Mouse (Mus musculus): Measurements from ENCODE around the gene Gak. TPM values are rescaled to one million over a fixed set of nuclear protein-coding genes. Genes with fewer than 3 reads are reported as not detected.

Gak gene
- polyA plus RNA-seq (2015; fragmentation: Nextera tagmentation; extraction: Ambion mirVana) = 35.2 and 41.6 TPM in 2 replicates

DNA sequence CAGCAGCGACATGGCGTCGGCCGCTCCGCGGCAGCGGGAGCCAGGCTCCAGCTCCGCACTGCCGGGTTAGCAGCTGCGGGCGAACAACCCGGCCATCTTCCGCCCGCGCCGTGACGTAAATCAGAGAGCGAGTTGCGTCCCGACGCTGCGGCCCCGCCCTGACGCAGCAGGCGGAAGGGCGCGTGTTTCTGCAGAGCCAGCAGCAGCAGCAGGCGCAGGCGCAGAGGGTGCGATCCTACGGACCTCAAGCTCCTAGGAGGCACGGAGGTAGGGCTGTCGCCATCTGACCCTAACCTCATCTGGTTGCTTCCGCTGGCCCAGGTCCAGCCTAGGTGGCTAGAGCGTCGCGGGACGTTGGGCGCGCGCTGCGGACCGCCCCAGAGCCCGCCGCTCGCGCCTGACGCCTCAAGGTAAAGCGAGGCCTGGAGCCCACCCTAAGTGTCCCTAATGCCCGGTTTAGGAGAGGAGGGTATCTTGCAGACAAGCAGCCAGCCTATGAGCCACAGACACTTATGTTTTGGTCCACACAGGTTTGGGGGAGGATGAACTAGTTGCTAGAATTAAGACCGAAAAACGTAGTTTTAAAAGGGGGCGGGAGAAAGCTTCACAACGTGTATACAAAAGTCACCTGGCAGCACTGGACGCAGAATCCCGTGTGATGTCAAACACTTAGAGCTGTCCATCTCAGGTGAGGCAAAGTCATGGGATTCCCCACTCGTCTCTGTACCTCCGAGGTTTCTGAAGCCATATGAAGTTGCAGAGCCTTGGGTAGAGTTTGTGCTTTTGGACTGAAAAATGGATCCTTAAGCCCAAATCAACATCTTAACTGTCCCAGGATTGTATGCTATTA, at the start of gene Gak, which contains the start of gene Tmem175:
Gene Gak, minus strand, starts transcription at position 122 of the 850 bp plus-strand sequence.
Gene Tmem175, plus strand, starts transcription at position 137 of the 850 bp plus-strand sequence.

DNA sequence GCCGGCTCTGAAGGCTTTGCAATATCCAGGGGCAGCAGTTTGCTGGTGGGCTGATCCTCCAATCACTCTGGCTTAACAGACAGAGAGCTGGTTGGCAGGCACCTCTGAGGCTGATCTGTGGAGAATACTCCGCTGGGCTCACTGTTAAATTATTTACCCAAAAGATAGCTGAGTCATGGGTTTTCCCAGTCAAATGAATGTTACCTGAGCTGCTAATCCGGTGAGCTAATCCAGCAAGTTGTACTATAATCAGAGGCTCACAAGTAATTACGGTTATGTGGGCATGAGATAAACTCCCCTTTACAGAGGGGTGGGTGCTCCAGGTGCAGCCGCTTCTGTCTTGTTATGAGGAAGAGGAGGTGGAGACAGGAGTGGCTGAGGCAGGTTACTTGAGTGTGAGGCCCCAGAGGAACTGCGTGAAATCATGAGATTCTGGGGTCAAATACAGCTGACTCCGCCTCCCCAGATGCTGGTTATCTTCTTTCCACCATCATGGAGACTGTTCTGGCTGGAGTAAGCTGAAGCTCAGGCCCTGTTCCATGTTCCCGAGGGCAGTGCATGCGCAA, 45.8 kb upstream of the Gak start, which contains the start of gene Slc26a1:
Gene Slc26a1, minus strand, starts transcription at position 319 of the 566 bp plus-strand sequence.

DNA sequence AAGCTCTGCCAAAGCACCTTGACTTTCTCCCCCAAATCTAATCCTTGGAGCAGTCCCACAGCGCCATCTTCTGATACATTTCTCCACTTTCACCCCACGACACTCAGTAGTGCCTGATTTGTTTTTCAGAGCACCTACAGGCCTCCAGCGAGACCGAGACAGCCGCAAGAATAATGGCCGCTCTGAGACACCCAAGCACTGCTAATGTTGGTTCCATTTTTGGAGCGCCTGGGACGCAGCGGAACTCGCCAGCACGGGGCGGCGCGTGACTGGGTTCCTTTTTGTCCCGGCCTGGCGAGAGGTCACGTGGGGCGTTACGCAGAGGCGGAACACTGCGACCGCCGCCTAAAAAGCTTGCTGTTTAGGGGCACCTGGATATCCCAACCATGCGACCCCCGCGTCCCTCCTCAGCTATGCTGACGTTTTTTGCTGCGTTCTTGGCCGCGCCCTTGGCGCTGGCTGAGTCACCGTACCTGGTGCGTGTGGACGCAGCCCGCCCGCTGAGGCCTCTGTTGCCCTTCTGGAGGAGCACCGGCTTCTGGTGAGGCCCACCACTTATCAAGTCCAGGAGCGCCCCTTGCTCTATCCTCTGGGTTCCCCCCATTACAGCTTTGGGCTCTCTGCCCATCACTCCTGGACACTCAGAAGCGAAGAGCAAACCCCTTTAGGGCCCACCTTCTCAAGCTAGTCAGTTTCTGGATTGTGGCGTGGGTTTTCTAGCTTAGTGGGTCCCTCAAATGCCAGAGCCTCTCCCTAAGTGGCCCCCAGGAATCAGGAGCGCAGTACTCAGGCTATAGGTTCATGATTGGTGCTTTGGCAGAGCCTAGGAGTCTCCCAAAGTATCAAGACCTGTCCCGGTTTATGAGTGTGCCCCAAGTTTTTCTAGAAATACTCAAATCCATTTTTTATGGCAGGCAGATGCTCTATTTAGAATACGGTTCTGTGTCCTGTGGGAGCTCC, 39.7 kb upstream of the Gak start, which contains the start of gene Dgkq:
Gene Dgkq, minus strand, starts transcription at position 696 of the 960 bp plus-strand sequence.

DNA sequence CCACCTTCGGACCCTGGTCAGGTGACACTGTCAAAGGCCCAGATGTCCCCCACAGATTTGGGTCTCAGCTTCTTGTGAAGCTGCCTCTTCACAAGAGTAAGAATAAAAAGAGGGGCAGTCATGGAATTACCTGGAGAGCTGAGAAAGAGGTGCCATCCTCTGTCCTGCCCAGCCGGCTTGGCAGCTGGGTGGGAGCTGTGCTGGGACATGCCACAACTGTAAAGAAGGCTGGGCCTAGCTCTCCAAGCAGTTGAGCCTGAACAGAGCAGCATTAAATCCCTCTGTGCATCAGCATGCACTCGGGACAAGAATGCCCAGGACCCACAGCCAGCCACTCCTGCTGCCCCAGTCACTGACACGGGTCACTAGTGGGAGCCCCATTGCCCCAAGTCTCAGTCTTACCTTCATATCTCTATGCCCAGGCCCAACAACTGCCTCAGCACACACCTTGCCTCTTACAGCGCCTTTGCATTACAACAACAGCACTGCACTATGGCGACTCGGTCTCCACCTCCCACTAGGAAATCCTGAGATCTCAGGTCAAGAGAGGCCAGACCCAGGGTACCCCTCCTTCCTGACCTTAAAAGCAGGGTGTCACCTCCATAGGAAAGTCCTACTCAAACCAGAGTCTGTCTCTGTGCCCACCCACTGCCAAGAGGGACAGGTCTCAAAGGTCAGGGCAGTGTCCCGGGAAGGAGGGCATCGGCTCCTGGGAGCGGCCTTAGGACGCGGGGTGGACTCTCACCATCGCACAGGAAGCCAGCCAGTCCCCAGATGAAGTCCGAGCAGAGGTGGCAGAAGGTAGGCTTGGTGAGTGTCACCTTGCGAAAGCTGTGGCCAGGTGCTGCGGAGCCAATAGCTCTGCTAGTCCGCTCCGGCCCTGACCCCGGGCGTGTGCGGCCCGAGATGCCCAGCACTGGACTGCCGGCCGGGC, 30.4 kb upstream of the Gak start, which contains the start of gene Idua:
Gene Idua, plus strand, starts transcription at position 634 of the 934 bp plus-strand sequence.

DNA sequence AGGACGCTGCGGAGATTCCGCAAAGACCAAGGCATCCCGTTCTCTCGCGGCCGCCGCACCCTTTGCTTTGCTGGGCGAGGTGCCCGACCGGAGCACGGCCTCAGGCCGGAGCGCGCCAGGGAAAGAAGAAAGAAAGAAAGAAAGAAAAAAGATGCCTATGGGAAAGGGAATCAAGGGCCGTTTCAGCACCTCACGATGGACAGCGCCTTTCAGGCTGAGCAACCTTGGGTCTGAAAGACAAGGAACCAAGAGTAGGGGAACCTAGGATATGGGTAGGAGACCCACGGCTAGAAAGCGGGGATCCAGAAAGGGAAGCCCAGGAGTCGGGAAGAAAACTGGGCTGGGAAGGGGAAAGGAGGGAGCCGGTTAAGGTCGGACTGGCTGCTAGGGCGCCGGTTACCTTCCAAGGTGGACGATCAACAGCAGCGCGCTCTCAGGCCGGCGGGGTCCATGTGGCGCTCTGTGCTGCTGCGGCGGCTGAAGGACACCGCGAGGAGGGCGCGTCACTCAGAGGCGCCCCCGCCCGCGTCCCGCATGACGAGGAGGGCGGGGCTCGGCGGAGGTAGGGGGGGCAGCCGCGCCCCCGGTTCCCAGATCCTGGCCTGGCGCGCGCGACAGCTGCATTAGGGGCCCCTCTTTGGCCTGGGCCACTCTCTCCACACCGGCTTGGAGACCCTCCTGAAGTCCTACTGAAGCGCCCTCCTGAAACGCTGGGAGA, 79.9 kb downstream of the Gak start, which contains the start of gene Cplx1:
Gene Cplx1, minus strand, starts transcription at position 536 of the 718 bp plus-strand sequence.

Other genes starting within 250 kb of the Gak start
- 0.09 and 0.28 TPM in 2 replicates for gene Pde6b, start 241.4 kb downstream of the Gak start, polyA plus RNA-seq (2015; fragmentation: Nextera tagmentation; extraction: Ambion mirVana)
- gene Atp5k, start 195.3 kb downstream of the Gak start, polyA plus RNA-seq (2015; fragmentation: Nextera tagmentation; extraction: Ambion mirVana) = 608 and 702 TPM in 2 replicates
- gene Mfsd7a, start 180.9 kb downstream of the Gak start, polyA plus RNA-seq (2015; fragmentation: Nextera tagmentation; extraction: Ambion mirVana) = 0.09 TPM in 2 replicates
- 13.3 and 14.5 TPM in 2 replicates for gene Pcgf3, start 168.5 kb downstream of the Gak start, polyA plus RNA-seq (2015; fragmentation: Nextera tagmentation; extraction: Ambion mirVana)
- gene Cplx1, start 79.7 kb downstream of the Gak start, polyA plus RNA-seq (2015; fragmentation: Nextera tagmentation; extraction: Ambion mirVana) = 402 and 444 TPM in 2 replicates
- 36.6 and 37.7 TPM in 2 replicates for gene Tmem175, start within 50 bp of the Gak start, polyA plus RNA-seq (2015; fragmentation: Nextera tagmentation; extraction: Ambion mirVana)
- gene Idua, start 30.6 kb upstream of the Gak start, polyA plus RNA-seq (2015; fragmentation: Nextera tagmentation; extraction: Ambion mirVana) = 9.2 and 10.1 TPM in 2 replicates
- gene Dgkq, start 39.9 kb upstream of the Gak start, polyA plus RNA-seq (2015; fragmentation: Nextera tagmentation; extraction: Ambion mirVana) = 19.9 and 26.2 TPM in 2 replicates
- gene Slc26a1, start 45.8 kb upstream of the Gak start, polyA plus RNA-seq (2015; fragmentation: Nextera tagmentation; extraction: Ambion mirVana) = 3.3 and 3.5 TPM in 2 replicates
- gene Fgfrl1, start 62.6 kb upstream of the Gak start, polyA plus RNA-seq (2015; fragmentation: Nextera tagmentation; extraction: Ambion mirVana) = 19.9 and 23.5 TPM in 2 replicates
- gene Rnf212, start 145.2 kb upstream of the Gak start, polyA plus RNA-seq (2015; fragmentation: Nextera tagmentation; extraction: Ambion mirVana) = 0.26 TPM in 1 of 2 replicates, not detected in the other
- not detected in 2 replicates for gene Tmed11, start 165.6 kb upstream of the Gak start, polyA plus RNA-seq (2015; fragmentation: Nextera tagmentation; extraction: Ambion mirVana)
- not detected in 2 replicates for gene Vmn2r8, start 179.1 kb upstream of the Gak start, polyA plus RNA-seq (2015; fragmentation: Nextera tagmentation; extraction: Ambion mirVana)
- gene Vmn2r9, start 222.8 kb upstream of the Gak start, polyA plus RNA-seq (2015; fragmentation: Nextera tagmentation; extraction: Ambion mirVana) = not detected in 2 replicates